Mouse (Mus musculus) ES-Bruce4 (cell line): Measurements from ENCODE around the gene Art3. TPM values are rescaled to one million over a fixed set of nuclear protein-coding genes. Genes with fewer than 3 reads are reported as not detected.

Source experiments
- H3K27ac ChIP-seq: 2 replicates; pipeline ENCODE4 v1.5.1; 2012; ENCODE audit warnings: low read length, inconsistent platforms; ENCODE audit not compliant: insufficient read depth
- H3K27me3 ChIP-seq: 2 replicates; pipeline ENCODE4 v1.6.1; 2012; ENCODE audit warnings: mild to moderate bottlenecking, low read length, inconsistent platforms; ENCODE audit not compliant: control insufficient read depth, poor library complexity, insufficient read depth, severe bottlenecking
- H3K36me3 ChIP-seq: 2 replicates; pipeline ENCODE4 v1.6.1; 2012; ENCODE audit warnings: inconsistent platforms, mild to moderate bottlenecking, low read length, moderate library complexity; ENCODE audit not compliant: control insufficient read depth, poor library complexity, insufficient read depth, severe bottlenecking
- H3K4me1 ChIP-seq: one replicate; pipeline ENCODE4 v1.8.1; 2011; ENCODE audit warnings: low read length; ENCODE audit not compliant: control insufficient read depth, insufficient read depth
- H3K4me3 ChIP-seq: 2 replicates; pipeline ENCODE4 v1.5.1; 2011; ENCODE audit warnings: low read depth, mild to moderate bottlenecking, low read length
- H3K9ac ChIP-seq: 2 replicates; pipeline ENCODE4 v1.6.1; 2012; ENCODE audit warnings: low read depth, mild to moderate bottlenecking, inconsistent platforms; ENCODE audit not compliant: poor library complexity, severe bottlenecking
- H3K9me3 ChIP-seq: replicated peaks from 2 replicates; pipeline ENCODE4 v1.6.1; 2012; ENCODE audit warnings: mild to moderate bottlenecking, low read length, inconsistent platforms; ENCODE audit not compliant: control insufficient read depth, poor library complexity, insufficient read depth, severe bottlenecking
- CTCF ChIP-seq: IDR thresholded peaks from one replicate; pipeline ENCODE4 v1.8.1; 2011; ENCODE audit warnings: low read depth, low read length
- EP300 ChIP-seq: IDR thresholded peaks from 2 replicates; pipeline ENCODE4 v1.6.1; 2011; ENCODE audit warnings: low read depth, low read length; ENCODE audit not compliant: insufficient read depth
- POLR2A ChIP-seq: IDR thresholded peaks from one replicate; pipeline ENCODE4 v1.8.1; 2011; ENCODE audit warnings: low read length; ENCODE audit not compliant: insufficient read depth
- polyA plus RNA-seq: library from polyadenylated mRNA; stranded (reverse); fragments of >200 nt; gene quantifications from 2 replicates; pipeline ENCODE4 v1.2.4, GENCODE M21; 2011; ENCODE audit warnings: low read depth; ENCODE audit not compliant: missing spikeins, insufficient read depth, insufficient read length

Art3 gene
- polyA plus RNA-seq, 1 experiment, result not detected

GRCm38 (mm10) chr5:92370392-92370791, 38.8 kb downstream of the Art3 start:
- Histone ChIP-seq H3K36me3 (no peaks in the 10 kb centered on the region), H3K9ac (no peak overlapping the region), H3K4me1 (no peaks in the 10 kb centered on the region), H3K27me3 (no peaks in the 10 kb centered on the region), H3K9me3 (no peaks in the 10 kb centered on the region), H3K4me3 (no peak overlapping the region), H3K27ac (no peak overlapping the region)
- TF ChIP-seq POLR2A (no peak), CTCF (no peak), EP300 (no peak)

- no peak for TF ChIP-seq POLR2A
- no peak for TF ChIP-seq EP300
- TF ChIP-seq CTCF, result no peak
- no peak overlapping the region for H3K27ac ChIP-seq
Observed at GRCm38 (mm10) chr5:92370891-92371290, 39.3 kb downstream of the Art3 start.

GRCm38 (mm10) chr5:92371361-92371976, 39.8 kb downstream of the Art3 start:
- no peak overlapping the region for H3K4me3 ChIP-seq
- TF ChIP-seq POLR2A (no peak), CTCF (no peak), EP300 (no peak)
- H3K27me3 ChIP-seq, result no peaks in the 10 kb centered on the region
- no peak overlapping the region for H3K27ac ChIP-seq
- no peaks in the 10 kb centered on the region for H3K36me3 ChIP-seq
- H3K4me1 ChIP-seq, result no peaks in the 10 kb centered on the region
- H3K9me3 ChIP-seq, result no peaks in the 10 kb centered on the region
- no peak overlapping the region for H3K9ac ChIP-seq

More at GRCm38 (mm10) chr5:92370891-92371290, 39.3 kb downstream of the Art3 start:
- Histone ChIP-seq H3K9ac (no peak overlapping the region), H3K4me3 (no peak overlapping the region), H3K4me1 (no peaks in the 10 kb centered on the region), H3K27me3 (no peaks in the 10 kb centered on the region), H3K36me3 (no peaks in the 10 kb centered on the region), H3K9me3 (no peaks in the 10 kb centered on the region)

GRCm38 (mm10) chr5:92372605-92373004, 41.0 kb downstream of the Art3 start:
- Histone ChIP-seq H3K27me3 (no peaks in the 10 kb centered on the region), H3K36me3 (no peaks in the 10 kb centered on the region), H3K4me1 (no peaks in the 10 kb centered on the region), H3K4me3 (no peak overlapping the region), H3K27ac (no peak overlapping the region), H3K9ac (no peak overlapping the region), H3K9me3 (no peaks in the 10 kb centered on the region)
- TF ChIP-seq EP300, result no peak
- no peak for TF ChIP-seq CTCF
- no peak for TF ChIP-seq POLR2A

- Histone ChIP-seq H3K36me3 (no peaks in the 10 kb centered on the region), H3K27me3 (no peaks in the 10 kb centered on the region), H3K9me3 (no peaks in the 10 kb centered on the region), H3K4me1 (no peaks in the 10 kb centered on the region), H3K4me3 (no peak overlapping the region), H3K27ac (no peak overlapping the region), H3K9ac (no peak overlapping the region)
- TF ChIP-seq CTCF (no peak), EP300 (no peak), POLR2A (no peak)
Observed at GRCm38 (mm10) chr5:92374721-92375142, 43.1 kb downstream of the Art3 start.

GRCm38 (mm10) chr5:92375368-92375767, 43.7 kb downstream of the Art3 start:
- no peak for TF ChIP-seq EP300
- no peaks in the 10 kb centered on the region for H3K4me1 ChIP-seq
- H3K4me3 ChIP-seq, result no peak overlapping the region
- no peak overlapping the region for H3K9ac ChIP-seq
- H3K27ac ChIP-seq, result no peak overlapping the region
- H3K36me3 ChIP-seq, result no peaks in the 10 kb centered on the region
- no peaks in the 10 kb centered on the region for H3K27me3 ChIP-seq
- H3K9me3 ChIP-seq, result no peaks in the 10 kb centered on the region
